Mouse (Mus musculus): ENCODE measurements around the gene Ica1.

Gene Ica1

GRCm38 (mm10) chr6:8638899-8639298 lies 139.4 kb downstream of the Ica1 start:
- DNase-seq: peak; percentile 61

DNA sequence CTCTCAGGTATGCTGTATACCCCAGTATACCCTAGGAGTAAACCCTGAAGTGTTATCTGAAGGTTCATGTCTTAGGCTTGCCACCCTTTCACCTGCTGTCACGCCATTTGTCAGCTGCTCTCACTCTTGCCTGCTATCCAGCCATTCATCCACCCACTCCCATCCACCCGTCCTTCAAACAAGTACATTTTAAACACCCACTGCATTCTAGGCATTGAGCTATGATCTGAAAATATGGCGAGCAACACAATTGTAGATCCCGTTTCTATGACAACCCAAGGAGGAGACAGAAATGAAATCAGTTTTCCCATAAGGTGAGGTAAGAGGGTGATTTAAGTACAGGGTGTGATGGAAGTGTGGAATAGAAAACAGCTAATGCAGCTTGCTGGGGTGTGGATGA lies 140.2 kb downstream of the Ica1 start:
- peak; percentile 64 for DNase-seq

- peak; percentile 30 for DNase-seq
These were observed 145.6 kb downstream of the Ica1 start for GRCm38 (mm10) chr6:8632701-8633100.

DNA sequence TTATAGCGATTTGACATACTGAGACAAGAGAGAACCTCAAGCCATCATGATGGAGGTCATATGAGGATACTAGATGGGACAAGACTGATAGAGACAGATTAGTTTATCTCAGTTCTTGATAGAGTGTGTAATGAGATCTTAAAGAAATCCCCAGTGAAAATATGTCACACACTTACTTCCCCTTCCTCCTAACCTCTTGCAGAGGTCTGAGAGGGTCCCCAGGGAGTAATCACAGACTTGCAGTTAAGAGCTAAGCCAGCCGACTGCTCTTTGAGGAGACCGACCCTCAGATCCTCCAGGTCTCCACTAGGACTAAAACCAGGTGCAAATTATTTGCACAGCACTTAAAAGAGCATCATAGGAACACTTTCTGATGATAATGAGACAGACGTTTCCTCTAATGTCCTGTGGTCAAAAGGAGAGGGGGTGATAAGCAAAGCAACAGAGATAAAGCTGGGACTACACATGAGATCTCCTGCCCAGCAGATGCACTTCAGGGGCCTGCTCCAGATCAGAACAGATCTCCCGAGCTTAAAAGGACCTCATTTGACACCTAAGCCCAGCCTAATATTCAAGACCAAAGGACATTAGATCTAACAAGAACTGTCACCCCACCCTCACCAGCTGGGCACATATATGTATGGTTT lies 146.2 kb downstream of the Ica1 start:
- DNase-seq: peak; percentile 24

- peak; percentile 50 for DNase-seq
These were observed 146.9 kb downstream of the Ica1 start for GRCm38 (mm10) chr6:8631362-8631761.

- DNase-seq: peak; percentile 79
These were observed 147.8 kb downstream of the Ica1 start for GRCm38 (mm10) chr6:8630531-8630930.

DNA sequence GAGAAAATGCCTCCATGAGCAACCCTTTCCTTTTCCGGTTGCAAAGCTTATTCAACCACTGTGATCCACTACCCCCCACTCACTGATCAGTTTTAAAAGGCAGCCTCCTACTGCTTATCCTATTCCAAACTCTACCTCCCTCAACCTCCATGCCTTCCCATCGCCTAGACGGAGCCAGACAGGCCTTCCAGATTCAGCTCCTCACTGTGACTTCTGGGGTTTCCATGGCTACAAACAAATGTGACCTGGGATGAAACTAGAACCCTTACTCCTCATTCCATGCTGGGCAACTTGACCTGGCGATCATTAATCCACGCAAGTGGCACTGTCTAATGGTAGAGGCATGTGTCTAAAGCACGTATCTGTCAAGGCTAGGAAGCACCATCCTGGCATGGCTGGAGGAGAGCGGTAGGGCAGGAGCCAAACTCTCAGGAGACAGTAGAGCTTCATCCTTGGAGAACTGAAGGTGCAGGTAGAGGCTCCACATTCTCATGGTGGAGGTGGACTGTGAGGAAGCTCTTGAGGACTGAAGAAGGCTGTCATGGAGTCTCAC lies 149.5 kb downstream of the Ica1 start:
- DNase-seq: peak; percentile 83

DNA sequence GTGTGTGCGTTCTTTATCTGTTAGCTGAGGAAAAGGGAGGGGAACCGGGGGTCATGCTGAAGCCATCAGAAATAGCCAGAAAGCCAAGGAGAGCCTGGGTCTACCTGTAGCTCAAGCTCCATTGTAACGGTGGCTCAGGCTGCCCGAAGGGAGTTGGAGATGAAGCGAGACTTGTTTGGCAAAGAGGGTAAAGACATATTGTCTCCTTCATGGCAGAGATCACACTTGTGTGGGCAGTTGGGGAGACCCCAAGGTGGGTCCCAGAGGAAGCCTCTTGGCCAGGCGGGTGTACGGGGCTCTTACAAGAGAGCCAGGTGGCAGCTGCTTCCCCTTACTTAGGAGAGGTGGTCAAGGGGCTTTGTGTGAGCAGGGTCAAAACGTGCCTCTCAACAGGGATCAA lies 150.1 kb downstream of the Ica1 start:
- peak; percentile 84 for DNase-seq

DNA sequence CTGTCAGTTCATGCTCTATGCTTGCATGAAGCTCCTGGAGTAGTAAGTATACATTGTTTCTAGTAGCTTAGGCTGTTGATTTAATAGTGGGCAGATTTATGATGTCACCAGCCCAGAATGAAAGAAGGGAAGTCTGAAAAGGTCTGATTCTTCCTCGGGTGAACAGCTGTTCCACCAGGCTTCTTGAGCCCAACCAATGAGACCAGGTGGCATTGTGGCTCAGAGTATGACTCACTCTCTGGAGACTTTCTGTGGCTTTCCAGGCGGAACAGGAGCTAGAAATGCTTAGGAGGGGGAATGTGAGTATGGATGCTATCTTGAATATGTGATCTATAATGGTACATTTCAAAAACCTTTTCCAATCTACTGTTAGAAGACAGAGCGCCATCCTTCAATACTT lies 155.2 kb downstream of the Ica1 start:
- DNase-seq: peak; percentile 28

GRCm38 (mm10) chr6:8619582-8620350 lies 158.5 kb downstream of the Ica1 start:
- peak; percentile 72 for DNase-seq

GRCm38 (mm10) chr6:8617369-8617768 lies 160.9 kb downstream of the Ica1 start:
- DNase-seq: peak; percentile 77

GRCm38 (mm10) chr6:8591665-8592064 lies 186.6 kb downstream of the Ica1 start:
- DNase-seq: no peak

- no peak for DNase-seq
These were observed 194.4 kb downstream of the Ica1 start for GRCm38 (mm10) chr6:8583892-8584291.

GRCm38 (mm10) chr6:8582377-8582776 lies 195.9 kb downstream of the Ica1 start:
- no peak for DNase-seq
